Mouse (Mus musculus): ENCODE measurements around the gene Sfxn3.

Gene Sfxn3

DNA sequence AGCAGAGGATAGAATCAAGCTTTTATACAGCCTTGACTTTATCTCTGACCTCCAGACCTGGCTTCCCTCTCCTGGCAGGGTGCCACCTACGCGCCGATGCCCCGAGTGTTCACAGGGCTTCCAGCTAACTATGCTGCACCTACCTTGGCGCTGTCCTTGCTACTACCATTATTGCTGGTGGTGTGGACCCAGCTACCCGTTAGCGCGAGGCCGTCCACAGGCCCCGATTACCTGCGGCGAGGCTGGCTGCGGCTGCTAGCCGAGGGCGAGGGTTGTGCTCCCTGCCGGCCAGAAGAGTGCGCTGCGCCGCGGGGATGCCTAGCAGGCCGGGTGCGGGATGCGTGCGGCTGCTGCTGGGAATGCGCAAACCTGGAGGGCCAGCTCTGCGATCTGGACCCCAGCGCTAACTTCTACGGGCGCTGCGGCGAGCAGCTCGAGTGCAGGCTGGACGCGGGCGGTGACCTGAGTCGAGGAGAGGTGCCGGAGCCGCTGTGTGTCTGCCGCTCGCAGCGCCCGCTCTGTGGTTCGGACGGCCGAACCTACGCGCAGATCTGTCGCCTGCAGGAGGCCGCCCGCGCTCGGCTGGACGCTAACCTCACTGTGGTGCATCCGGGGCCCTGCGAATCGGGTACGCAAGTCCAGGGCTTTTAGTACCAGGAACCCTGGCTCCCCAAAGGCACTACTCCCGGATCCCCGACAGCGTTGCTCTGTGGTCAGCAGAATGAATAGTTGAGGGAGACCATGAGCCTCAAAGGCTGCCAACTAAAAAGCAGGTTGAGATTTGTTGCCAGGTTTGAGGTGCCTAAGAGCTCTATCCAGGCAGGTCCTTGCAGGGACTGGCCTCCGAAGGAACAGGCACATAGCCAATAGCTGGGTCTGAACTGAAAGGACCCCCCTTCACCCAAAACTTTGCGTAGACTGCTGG, 29.5 kb downstream of the Sfxn3 start:
- DNase-seq, result peak; percentile 25 to 65

DNA sequence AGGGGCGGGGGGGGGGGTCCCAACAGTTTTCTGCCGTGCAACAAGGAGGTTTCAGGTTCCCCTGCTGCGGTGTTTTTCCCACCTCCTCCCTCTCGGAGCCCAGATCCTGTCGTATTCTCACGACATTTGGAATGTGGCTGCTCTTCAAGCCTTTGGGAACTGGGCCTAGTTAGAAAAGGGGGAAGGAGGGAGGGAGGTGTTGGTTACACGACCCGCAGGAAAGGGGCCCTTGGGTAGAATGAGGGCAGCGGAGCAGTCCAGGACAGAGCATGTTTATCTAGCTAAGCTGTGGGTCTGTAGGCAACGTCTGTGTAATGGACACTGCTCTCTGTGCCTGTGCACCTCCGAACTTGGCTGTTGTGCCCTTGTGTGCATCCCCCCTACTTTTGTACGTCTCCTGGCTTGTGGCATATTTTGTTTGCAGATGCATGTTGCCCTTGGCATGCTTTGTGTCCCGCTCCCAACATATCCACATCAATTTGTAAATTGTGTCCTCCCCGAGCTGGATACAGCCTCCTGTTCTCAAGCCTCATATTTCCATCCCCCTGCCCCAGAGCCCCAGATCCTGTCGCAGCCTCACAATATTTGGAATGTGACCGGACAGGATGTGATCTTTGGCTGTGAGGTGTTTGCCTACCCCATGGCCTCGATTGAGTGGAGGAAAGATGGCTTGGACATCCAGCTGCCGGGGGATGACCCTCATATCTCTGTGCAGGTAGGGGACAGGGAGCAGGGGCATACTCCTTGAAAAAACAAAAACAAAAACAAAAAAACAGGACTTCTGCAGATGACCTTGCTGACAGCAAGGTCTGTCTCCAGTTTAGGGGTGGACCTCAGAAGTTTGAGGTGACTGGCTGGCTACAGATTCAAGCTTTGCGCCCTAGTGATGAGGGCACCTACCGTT, 30.7 kb downstream of the Sfxn3 start:
- DNase-seq, result no peak

DNA sequence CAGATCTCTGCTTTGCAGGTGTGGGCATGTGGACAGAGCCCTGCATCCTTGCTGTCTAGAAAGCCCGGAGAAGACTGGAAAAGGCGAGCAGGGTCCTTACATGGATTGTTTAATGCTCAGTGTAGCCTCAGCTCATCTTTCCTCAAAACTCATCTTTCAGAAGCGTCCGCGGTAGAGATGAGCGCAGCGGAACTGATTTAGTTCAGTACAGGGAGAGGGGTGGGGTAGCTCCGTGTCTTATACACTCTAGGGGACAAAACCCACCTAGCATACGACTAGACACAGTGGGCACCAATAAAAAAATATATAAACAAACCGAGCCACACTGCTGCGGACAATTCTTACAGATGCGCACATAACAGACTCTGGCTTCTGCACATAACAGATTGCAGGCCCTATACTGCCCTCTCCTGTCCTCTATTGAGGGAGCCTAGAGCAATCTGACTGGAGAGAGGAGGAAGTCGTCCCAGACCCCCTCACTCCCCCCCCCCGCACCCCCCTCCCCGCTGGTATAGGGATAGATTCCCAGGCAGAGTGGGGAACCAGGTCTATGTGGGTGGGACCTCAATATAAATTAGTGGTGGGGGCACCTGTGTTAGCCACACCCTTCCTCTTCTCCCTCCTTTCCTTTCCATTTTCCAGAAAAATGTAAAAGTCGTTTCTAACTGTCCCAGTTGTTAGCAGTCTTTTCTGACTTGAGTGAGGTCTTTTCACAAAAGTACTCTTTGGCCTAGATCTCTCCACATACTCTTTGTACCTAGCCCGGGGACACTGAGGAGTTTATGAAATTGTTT, 31.9 kb downstream of the Sfxn3 start:
- DNase-seq, result no peak

DNA sequence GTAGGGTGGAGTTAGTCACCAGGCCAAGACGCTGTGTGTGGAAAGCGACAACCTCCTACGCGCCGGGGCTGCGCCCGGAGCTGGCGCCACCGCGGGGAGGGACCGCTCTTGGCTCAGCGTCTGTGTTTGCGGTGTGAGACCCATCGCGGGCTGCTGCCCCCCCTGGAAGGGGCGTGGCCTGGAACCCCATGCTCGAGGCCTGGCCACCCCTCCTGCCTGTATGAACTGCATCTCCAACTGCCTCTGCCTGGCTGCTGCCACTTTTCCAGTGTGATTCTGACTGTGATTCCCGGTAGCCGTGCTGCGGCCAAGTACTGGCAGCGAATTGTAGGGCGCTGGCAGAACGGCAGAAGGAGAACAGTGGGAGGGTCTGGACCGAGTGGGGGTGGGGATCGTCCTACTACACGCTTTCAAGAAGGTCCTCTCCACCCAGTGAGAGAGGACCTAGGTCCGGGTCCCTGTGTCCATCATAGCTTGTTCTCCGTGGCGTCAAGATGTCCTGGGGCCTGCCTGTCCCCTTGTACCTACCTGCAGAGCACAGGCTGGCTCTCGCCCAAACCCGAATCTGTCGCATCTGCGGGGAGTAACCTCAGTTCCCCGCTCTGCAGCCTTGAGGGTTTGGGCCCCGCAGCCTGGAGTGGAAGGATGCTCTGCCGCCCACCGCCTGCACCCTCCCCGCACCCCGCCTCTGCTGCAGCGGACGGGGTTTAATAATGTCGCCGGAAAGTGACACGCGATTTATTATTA, 32.6 kb downstream of the Sfxn3 start:
- DNase-seq, result peak; percentile 56 to 62

DNA sequence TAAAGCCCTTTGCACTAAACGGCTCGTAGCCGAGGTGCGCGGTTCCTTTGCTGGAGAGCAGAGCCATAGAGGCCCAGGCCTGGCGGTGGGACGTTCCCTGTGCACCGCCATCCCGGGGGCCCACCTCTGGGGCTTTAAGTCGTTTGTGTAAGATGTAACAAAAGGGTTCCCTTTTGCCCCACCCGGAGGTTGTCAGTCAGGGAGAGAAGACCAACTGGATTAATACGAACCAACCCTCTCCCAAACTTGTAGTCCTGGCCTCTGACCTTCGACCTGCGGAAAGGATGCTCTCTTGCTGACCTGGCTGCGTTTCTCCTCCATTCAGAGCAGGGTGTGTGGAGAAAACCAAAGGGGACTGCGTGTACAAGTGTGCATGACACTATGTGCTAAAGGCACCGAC, 33.4 kb downstream of the Sfxn3 start:
- no peak for DNase-seq

DNA sequence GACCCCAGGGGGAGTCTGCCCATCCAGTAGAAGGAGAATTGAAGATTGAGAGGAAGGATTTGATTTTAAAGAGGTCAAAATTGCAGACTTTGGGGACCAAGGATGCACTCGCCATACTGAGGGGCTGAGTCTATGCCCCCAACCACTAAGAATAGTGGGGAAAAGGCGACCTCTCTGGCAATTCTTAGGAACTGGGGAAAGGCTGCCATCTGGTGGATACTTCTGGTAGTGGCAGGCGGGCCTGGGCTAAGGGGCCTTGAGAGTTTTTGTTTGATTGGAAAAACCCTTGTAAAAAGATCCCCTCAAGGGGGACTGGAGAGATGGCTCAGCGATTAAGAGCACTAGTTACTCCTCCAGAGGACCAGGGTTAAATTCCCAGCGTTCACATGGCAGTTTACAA, 34.0 kb downstream of the Sfxn3 start:
- peak; percentile 32 to 75 for DNase-seq

DNA sequence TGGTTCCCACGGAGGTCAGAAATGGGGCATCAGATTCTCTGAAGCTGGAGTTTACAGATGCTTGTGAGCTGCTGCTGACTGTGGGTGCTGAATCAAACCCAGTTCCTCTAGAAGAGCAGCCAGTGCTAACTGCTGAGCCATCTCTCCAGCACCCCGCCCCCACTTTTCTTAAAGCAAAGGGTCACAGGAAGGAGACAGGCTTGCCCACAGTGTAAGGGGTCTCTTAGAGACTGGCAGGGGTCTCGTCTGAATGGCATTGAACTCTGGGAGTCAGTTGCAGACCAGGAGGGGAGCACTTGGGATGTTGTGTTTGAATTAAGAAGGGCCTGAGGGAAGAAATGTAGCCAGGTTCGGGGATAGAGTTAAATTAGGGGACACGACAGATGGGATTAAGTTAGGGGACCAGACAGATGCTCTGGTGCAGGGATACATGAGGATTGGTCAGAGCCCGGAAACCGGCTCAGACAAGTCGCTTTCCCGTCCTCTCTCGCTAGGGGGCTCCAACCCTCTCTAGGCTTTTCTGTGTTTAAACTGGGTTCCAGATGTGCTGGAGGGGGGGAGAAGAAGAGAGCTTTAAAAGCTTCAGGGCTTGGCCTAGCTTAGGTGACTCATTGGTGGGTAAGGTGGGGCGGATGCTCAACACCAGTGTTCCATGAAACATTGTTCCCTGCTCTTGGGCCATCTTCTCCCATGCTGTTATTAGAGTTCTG, 34.7 kb downstream of the Sfxn3 start:
- peak in 1 of 2 experiments; percentile 61 for DNase-seq

DNA sequence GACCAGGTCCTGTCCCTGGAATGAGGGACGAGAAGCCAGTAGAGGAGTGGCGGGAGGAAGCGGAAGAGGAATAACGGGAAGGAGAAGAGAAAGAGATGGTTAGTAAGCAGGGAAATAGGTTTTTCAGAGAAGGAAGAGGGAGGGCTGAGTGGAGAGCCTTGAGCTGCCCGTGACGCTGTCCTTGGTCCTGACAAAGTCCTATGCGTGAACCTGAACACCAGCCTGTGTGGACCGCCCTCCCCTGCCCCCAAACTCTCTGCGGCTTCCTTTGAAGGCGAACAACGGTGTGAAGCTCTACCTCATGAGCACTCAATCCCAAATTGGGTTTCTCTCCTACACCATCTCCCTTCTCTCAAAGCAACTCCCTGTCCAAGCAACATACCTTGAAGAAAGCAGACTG, 50.6 kb downstream of the Sfxn3 start:
- DNase-seq, result no peak

DNA sequence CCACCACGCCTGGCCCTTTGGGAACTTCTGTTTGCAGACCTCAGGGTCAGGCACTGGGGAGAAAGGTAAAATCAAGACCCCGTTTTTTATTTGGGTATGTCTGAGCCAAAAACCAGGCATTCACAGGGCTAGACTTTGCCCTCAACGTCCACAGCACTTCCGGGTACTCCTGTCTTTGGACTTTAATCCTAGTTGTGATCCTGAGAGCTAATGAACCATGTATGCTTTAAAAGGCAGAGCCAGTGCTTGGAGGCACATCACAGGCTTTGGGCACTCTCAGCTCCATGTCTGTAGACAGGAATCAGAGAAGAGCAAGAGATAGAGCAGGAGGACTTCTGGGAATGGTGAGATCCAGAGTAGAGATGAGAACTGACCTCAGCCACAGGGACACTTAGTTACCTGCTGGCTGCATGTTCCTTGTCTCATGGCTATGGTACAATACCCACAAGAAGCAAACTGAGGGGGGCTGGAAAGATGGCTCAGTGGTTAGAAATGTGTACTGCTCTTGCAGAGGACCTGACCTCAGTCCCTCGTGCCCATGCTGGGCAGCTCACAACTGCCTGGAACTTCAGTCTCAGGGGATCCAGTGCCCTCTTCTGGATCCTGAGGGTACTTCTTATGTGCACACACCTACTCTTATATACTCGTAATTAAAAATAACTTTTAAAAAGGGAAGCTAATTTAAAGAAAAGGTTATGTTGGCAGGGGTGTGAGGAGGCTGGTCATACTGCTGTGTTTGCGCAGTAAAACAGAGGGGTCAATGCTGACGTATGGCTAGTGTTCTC, 53.4 kb downstream of the Sfxn3 start:
- DNase-seq, result no peak

DNA sequence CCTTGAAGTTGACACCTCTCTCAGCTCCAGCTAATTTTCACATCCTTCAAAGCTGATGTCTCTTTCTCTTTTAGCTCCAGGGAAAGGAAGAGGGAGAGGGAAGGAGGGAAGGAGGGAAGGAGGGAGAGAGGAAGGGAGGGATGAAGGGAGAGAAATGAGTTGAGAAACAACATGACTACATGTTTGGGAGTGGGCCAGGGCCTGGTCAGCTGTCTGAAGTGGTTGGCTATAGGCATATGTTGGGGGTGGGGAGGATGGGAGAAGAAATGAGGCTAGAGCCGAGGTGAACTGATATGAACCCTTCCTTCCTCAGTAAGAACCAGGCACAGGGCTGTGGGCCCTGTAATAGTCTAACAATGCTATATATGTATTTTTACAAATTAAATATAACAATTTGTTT, 58.3 kb downstream of the Sfxn3 start:
- no peak for DNase-seq
